Mouse (Mus musculus): ENCODE results near the gene Hes2. TPM values are rescaled to one million over a fixed set of nuclear protein-coding genes. Genes with fewer than 3 reads are reported as not detected.

Hes2 gene
- polyA plus RNA-seq, 1 experiment from 2014 or later: 0.87 TPM

GRCm38 (mm10) chr4:152138497-152139260, 20.0 kb upstream of the Hes2 start:
- Histone ChIP-seq H3K36me3 (ENCODE audit: control insufficient read depth, insufficient read depth, low read length) (no peaks in the 10 kb centered on the region), H3K4me3 (ENCODE audit: low read length) (peak overlapping the region; percentile 53), H3K27me3 (ENCODE audit: control insufficient read depth, insufficient read depth, low read depth, low read length) (peaks cover 4% of the 10 kb centered on the region), H3K9me3 (ENCODE audit: control insufficient read depth, low read length) (no peaks in the 10 kb centered on the region), H3K4me2 (ENCODE audit: low read depth, low read length) (peak overlapping the region; percentile 76), H3K9ac (ENCODE audit: low read length) (peak overlapping the region; percentile 45; the same call in 1 of the 2 replicates), H3K4me1 (replicated peaks; ENCODE audit: control insufficient read depth, insufficient read depth, low read length) (peaks cover 8% of the 10 kb centered on the region), H3K27ac (ENCODE audit: low read length) (no peak overlapping the region)
- peak; percentile 92 for ATAC-seq (ENCODE audit: low read depth)
- WGBS: 2% methylated on average over 51 of the region's 51 CpGs

- no peaks in the 10 kb centered on the region for H3K27me3 ChIP-seq (ENCODE audit: control insufficient read depth, insufficient read depth, low read depth, low read length)
- no peak for ATAC-seq (ENCODE audit: low read depth)
- H3K9ac ChIP-seq (ENCODE audit: low read length): no peak overlapping the region
- no peaks in the 10 kb centered on the region for H3K9me3 ChIP-seq (ENCODE audit: control insufficient read depth, low read length)
- 32% methylated on average over 6 of the region's 6 CpGs for WGBS
- H3K4me1 ChIP-seq (replicated peaks; ENCODE audit: control insufficient read depth, insufficient read depth, low read length): peaks cover 8% of the 10 kb centered on the region
- no peaks in the 10 kb centered on the region for H3K36me3 ChIP-seq (ENCODE audit: control insufficient read depth, insufficient read depth, low read length)
- no peak overlapping the region for H3K4me2 ChIP-seq (ENCODE audit: low read depth, low read length)
- no peak overlapping the region for H3K27ac ChIP-seq (ENCODE audit: low read length)
- H3K4me3 ChIP-seq (ENCODE audit: low read length): no peak overlapping the region
Observed at GRCm38 (mm10) chr4:152140441-152140840, 18.2 kb upstream of the Hes2 start.

DNA sequence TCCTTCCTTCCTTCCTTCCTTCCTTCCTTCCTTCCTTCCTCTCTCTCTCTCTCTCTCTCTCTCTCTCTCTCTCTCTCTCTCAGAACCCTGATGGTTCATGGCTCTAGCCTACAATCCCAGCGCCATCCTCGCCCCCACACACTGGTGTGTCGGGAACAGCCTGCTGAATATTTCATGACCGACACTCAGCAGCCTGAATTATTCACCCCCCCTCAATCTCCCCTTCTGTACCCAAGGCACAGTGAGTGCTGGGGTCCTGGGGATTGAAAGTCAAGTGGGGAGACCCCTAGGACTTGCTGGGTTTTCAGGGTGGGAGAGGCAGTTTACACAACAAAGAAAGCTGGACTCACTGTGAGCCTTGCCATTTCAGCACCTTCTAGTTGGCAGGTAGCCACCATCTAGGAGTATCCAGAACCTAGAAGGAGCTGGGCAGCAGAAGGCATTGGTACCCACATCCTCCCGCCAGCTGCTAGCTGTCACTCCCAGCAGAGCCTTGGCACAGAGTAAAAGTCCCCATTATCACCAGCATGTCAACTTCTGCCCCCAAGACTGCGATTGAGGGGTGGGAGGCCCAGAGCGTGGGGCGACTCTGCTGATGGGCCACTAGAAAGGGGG, 17.0 kb upstream of the Hes2 start:
- Histone ChIP-seq H3K27ac (ENCODE audit: low read length) (no peak overlapping the region), H3K4me1 (replicated peaks; ENCODE audit: control insufficient read depth, insufficient read depth, low read length) (peaks cover 8% of the 10 kb centered on the region), H3K9me3 (ENCODE audit: control insufficient read depth, low read length) (no peaks in the 10 kb centered on the region), H3K27me3 (ENCODE audit: control insufficient read depth, insufficient read depth, low read depth, low read length) (no peaks in the 10 kb centered on the region), H3K4me3 (ENCODE audit: low read length) (no peak overlapping the region), H3K4me2 (ENCODE audit: low read depth, low read length) (no peak overlapping the region), H3K9ac (ENCODE audit: low read length) (no peak overlapping the region), H3K36me3 (ENCODE audit: control insufficient read depth, insufficient read depth, low read length) (no peaks in the 10 kb centered on the region)
- 61% methylated on average over 8 of the region's 8 CpGs for WGBS
- no peak for ATAC-seq (ENCODE audit: low read depth)

DNA sequence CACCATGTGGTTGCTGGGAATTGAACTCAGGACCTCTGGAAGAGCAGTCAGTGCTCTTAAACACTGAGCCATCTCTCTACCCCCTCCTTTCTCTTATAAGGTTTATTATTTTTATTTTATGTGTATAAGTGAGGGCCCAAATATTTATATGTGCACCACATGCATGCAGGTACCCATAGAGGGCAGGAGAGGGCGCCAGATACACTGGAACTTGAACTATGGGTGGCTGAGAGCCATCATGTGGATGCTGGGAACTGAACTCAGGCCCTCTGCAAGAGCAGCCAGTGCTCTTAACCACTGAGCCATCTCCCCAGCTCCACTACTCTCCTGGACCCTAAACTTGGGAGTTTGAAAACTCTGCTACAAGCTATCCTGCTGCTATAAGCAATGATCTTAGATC, 15.0 kb upstream of the Hes2 start:
- 29% methylated on average over 1 of the region's 1 CpGs for WGBS
- no peak for ATAC-seq (ENCODE audit: low read depth)
- no peaks in the 10 kb centered on the region for H3K27me3 ChIP-seq (ENCODE audit: control insufficient read depth, insufficient read depth, low read depth, low read length)

GRCm38 (mm10) chr4:152145473-152145872, 13.2 kb upstream of the Hes2 start:
- H3K4me1 ChIP-seq (replicated peaks; ENCODE audit: control insufficient read depth, insufficient read depth, low read length): no peaks in the 10 kb centered on the region
- peaks cover 9% of the 10 kb centered on the region; the same call in 1 of the 2 replicates for H3K27me3 ChIP-seq (ENCODE audit: control insufficient read depth, insufficient read depth, low read depth, low read length)
- H3K4me2 ChIP-seq (ENCODE audit: low read depth, low read length): no peak overlapping the region
- no peak overlapping the region for H3K4me3 ChIP-seq (ENCODE audit: low read length)
- 53% methylated on average over 10 of the region's 10 CpGs for WGBS
- no peak for ATAC-seq (ENCODE audit: low read depth)
- no peaks in the 10 kb centered on the region for H3K9me3 ChIP-seq (ENCODE audit: control insufficient read depth, low read length)
- H3K36me3 ChIP-seq (ENCODE audit: control insufficient read depth, insufficient read depth, low read length): no peaks in the 10 kb centered on the region
- H3K9ac ChIP-seq (ENCODE audit: low read length): no peak overlapping the region
- H3K27ac ChIP-seq (ENCODE audit: low read length): no peak overlapping the region

More for the DNA sequence above, 15.0 kb upstream of the Hes2 start:
- Histone ChIP-seq H3K4me2 (ENCODE audit: low read depth, low read length) (no peak overlapping the region), H3K4me1 (replicated peaks; ENCODE audit: control insufficient read depth, insufficient read depth, low read length) (peaks cover 5% of the 10 kb centered on the region), H3K9ac (ENCODE audit: low read length) (no peak overlapping the region), H3K36me3 (ENCODE audit: control insufficient read depth, insufficient read depth, low read length) (no peaks in the 10 kb centered on the region), H3K9me3 (ENCODE audit: control insufficient read depth, low read length) (no peaks in the 10 kb centered on the region), H3K4me3 (ENCODE audit: low read length) (no peak overlapping the region), H3K27ac (ENCODE audit: low read length) (no peak overlapping the region)

GRCm38 (mm10) chr4:152146033-152146827, 12.4 kb upstream of the Hes2 start:
- no peak overlapping the region for H3K4me3 ChIP-seq (ENCODE audit: low read length)
- 60% methylated on average over 11 of the region's 11 CpGs for WGBS
- 0 out of 2 replicates have a peak, but pooled peaks have one; percentile 26 for ATAC-seq (ENCODE audit: low read depth)

GRCm38 (mm10) chr4:152150546-152150945, 8.1 kb upstream of the Hes2 start:
- no peaks in the 10 kb centered on the region for H3K9me3 ChIP-seq (ENCODE audit: control insufficient read depth, low read length)
- 67% methylated on average over 4 of the region's 4 CpGs for WGBS
- H3K36me3 ChIP-seq (ENCODE audit: control insufficient read depth, insufficient read depth, low read length): no peaks in the 10 kb centered on the region
- no peak overlapping the region for H3K4me2 ChIP-seq (ENCODE audit: low read depth, low read length)
- H3K27me3 ChIP-seq (ENCODE audit: control insufficient read depth, insufficient read depth, low read depth, low read length): peaks cover 42% of the 10 kb centered on the region
- H3K27ac ChIP-seq (ENCODE audit: low read length): no peak overlapping the region
- no peak for ATAC-seq (ENCODE audit: low read depth)
- no peak overlapping the region for H3K4me3 ChIP-seq (ENCODE audit: low read length)
- H3K9ac ChIP-seq (ENCODE audit: low read length): no peak overlapping the region
- H3K4me1 ChIP-seq (replicated peaks; ENCODE audit: control insufficient read depth, insufficient read depth, low read length): peaks cover 12% of the 10 kb centered on the region

More at GRCm38 (mm10) chr4:152146033-152146827, 12.4 kb upstream of the Hes2 start:
- Histone ChIP-seq H3K9me3 (ENCODE audit: control insufficient read depth, low read length) (no peaks in the 10 kb centered on the region), H3K9ac (ENCODE audit: low read length) (no peak overlapping the region), H3K4me2 (ENCODE audit: low read depth, low read length) (no peak overlapping the region), H3K27ac (ENCODE audit: low read length) (no peak overlapping the region), H3K27me3 (ENCODE audit: control insufficient read depth, insufficient read depth, low read depth, low read length) (peaks cover 16% of the 10 kb centered on the region), H3K36me3 (ENCODE audit: control insufficient read depth, insufficient read depth, low read length) (no peaks in the 10 kb centered on the region), H3K4me1 (replicated peaks; ENCODE audit: control insufficient read depth, insufficient read depth, low read length) (no peaks in the 10 kb centered on the region)

- Histone ChIP-seq H3K4me2 (ENCODE audit: low read depth, low read length) (peak overlapping the region; percentile 80), H3K9me3 (ENCODE audit: control insufficient read depth, low read length) (no peaks in the 10 kb centered on the region), H3K36me3 (ENCODE audit: control insufficient read depth, insufficient read depth, low read length) (no peaks in the 10 kb centered on the region), H3K4me1 (replicated peaks; ENCODE audit: control insufficient read depth, insufficient read depth, low read length) (peaks cover 12% of the 10 kb centered on the region), H3K4me3 (ENCODE audit: low read length) (peak overlapping the region; percentile 47), H3K27me3 (ENCODE audit: control insufficient read depth, insufficient read depth, low read depth, low read length) (peaks cover 44% of the 10 kb centered on the region), H3K27ac (ENCODE audit: low read length) (no peak overlapping the region), H3K9ac (ENCODE audit: low read length) (peak overlapping the region; percentile 46)
- 22% methylated on average over 7 of the region's 7 CpGs for WGBS
- ATAC-seq (ENCODE audit: low read depth): no peak
Observed at GRCm38 (mm10) chr4:152151451-152151965, 7.2 kb upstream of the Hes2 start.
